Mouse (Mus musculus) CH12F3 (cell line): Measurements from ENCODE around the gene Gabbr2.

ENCODE experiments used
- in situ Hi-C: fragments of 300-500 bp; cut with MboI; formaldehyde crosslinking; loops from 2 replicates; pipeline ENCODE4 v1.14.3; 2020; ENCODE audit warnings: low sequenced_read_pairs

Gene Gabbr2

DNA sequence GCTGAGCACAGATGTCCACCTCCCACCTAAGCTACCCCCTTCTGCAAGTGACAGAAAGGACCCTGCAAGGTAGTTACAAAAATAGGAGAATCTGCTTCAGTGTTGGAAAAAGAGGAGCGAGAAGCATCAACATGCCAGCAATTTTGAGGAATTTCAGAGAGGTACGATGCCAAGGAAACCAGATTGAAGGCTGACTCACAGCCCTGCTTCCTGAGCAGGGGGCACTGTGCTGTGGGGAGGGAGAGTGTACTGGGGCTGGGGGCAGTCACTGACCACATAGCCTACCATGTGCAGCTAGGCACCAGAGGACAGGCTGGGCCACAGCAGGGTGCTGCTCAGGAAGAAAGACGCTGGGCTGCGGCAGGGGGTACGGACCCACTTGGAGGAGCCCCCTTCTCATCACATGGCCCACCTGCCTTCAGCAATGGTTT lies 163.5 kb downstream of the Gabbr2 start:
- in situ Hi-C loops, result no loop called here

DNA sequence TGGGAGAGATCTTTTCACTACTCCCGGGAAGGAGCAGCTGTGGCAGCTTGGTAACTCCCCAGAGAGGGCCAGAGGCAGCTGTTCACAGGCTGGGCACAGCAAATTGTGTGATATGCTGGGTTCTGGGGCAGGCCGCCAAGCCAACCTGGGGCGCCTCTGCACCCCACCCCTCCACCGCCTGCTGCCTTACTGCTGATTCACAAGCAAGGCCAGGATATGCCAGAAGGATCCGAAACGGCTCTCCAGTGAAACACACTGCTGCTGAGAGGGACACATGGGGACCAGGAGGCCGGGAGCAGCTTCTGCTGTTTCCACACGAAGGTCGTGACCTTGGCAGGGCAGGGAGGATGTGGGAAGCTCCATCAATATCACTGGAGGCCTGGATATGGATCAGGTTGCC lies 164.2 kb downstream of the Gabbr2 start:
- in situ Hi-C loops, result no loop called here

DNA sequence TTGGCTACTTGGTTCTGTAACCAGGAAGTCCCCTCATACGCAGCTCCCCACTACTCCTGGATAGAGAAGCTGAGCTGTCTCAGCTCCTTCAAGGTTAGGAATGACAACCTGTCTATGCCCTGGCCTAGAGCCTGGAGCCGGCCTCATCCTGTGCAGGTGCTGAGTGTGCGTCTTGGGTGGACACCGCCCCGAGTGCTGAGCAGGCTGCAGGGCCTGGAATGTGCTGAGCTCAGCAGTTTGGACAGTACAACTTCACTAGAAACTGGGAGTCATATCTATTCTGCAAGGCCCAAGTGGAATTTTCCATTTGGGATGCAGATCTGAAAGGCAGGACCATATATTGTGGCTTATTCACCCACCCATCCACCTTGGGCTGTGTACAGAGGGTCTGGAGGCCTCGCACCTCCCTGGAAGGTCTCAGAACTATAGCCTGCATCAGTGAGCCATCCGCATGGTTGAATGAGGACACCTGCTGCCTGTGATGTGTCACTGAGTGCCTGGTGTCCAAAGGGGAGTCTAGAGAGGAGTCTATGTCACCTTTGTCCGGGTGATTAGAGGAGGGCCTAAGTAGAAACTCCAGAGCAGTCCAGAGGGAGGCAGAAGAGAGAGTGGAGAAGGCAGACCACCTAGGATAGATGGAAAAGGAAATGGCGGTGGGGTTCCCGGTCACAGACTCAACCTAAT lies 165.7 kb downstream of the Gabbr2 start:
- in situ Hi-C loops, result no loop called here

- in situ Hi-C loops, result no loop called here
Measured at GRCm38 (mm10) chr4:46823738-46824137, 167.9 kb downstream of the Gabbr2 start.

- in situ Hi-C loops, result no loop called here
Measured at GRCm38 (mm10) chr4:46821709-46822108, 170.0 kb downstream of the Gabbr2 start.

DNA sequence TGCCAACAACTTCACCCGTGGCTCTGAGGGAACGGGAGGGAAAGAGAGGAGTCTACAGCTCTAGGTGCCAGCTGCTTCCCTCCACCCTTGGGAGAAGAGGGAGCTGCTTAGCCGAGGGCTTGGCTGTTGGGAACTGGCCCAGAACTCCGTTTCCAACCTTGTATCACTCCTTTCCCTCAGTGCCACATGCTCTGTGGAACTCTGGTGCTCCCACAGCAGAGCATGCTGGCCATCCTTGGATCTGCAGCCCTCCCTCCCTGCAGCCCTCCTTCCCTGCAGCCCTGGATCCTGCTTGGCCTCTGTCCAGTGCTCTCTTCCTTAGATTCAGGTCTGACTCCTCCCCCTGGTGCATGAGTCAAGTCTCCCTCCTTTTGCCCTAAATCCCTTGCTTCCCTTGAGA lies 176.7 kb downstream of the Gabbr2 start:
- in situ Hi-C loops, result no loop called here

DNA sequence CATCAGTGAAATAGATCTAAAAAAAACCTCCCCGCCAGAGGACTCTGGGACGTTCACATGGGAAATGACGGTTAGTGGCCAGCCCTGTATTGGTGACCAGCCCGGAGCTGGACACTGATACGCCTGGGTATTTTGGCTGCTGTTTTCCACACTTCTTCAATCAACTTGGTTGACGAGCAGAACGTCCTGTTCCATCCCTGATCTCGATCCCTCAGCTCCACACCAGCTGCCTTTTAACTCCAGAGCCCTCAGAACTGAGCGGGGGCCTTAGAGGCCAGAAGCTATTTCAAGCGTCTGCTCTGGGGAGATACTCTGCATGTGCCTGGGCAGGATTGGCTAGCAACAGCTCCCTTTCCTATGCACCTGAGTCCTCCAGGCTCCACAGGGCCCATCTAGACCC lies 177.4 kb downstream of the Gabbr2 start:
- in situ Hi-C loops, result no loop called here

DNA sequence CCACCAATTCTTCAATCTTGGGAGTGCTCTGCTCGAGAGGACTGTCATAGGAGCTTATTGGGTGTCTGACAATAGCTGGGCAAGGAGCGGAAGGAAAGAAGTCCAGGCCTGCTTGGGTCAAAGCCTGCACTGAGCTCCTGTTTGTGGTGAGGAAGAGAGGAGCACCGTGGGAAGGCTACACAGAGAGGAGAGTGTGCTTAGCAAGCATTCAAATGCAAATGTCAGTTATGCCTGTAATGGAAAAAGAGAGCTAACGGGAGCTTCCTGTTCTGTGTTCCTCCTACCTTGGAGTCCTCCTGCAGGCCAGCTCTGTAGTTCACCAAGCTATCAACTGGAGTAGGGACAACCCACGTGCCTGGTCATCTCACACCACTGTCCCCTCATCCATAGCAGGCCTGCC lies 180.5 kb downstream of the Gabbr2 start:
- in situ Hi-C loops, result no loop called here

- in situ Hi-C loops, result no loop called here
Measured at GRCm38 (mm10) chr4:46806876-46807275, 184.8 kb downstream of the Gabbr2 start.

DNA sequence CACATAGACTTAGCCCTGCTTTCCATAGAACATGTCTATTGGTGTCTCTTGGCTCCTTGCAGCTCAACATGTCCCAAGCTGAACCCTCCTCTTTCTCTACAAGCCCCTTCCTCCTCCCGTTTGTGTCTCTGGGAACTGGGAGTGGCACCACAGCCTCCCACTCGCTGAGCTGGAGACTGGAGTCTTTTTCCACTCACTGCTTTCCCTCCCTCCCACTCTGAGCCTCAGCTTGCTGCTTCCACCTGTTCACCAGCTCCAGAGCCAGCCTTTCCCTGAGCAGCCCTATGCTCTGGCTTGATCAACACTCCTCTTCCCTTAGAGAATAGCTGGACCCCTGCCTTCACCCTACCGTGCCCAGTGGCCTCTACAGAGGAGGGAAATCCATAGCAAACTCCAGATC lies 185.8 kb downstream of the Gabbr2 start:
- in situ Hi-C loops, result no loop called here

GRCm38 (mm10) chr4:46802386-46802785 lies 189.3 kb downstream of the Gabbr2 start:
- in situ Hi-C loops, result no loop called here

DNA sequence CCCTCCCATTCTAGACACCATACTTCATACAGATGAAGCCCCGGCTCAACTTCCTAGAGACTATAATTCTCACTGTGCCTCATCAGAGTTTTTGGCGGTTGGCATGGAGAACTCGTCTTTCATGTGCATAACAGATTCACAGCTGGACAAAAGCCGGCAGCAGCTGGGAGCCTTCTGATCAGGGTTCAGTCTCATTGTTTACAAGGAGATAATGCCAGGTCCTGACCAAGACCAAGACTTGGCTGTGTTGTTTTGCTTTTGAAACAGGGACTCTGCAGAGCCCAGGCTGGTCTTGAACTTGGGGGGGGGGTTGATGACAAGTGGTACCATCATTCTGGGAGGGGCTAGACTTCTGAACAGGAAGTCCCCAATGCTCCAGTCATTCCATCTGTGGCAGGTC lies 191.8 kb downstream of the Gabbr2 start:
- in situ Hi-C loops, result no loop called here

DNA sequence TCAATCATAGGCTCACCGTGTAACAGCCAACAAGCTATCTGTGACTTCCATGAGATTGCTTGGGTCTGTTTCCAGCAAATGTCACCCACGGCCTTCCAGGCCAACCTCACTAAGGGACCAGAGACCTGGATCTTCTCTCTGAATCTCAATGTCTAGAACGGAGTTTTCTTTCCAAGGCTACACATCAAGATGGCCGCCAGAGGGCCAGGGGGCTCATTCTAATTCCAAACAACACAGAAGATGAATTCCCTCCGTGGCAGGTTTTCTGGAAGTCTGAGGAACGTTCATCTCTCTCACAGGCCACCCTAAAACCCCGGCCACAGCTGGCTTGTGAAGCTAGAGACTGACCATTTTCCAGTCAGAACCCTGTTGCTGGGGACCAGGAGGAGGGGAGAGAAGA lies 196.0 kb downstream of the Gabbr2 start:
- in situ Hi-C loops, result no loop called here

DNA sequence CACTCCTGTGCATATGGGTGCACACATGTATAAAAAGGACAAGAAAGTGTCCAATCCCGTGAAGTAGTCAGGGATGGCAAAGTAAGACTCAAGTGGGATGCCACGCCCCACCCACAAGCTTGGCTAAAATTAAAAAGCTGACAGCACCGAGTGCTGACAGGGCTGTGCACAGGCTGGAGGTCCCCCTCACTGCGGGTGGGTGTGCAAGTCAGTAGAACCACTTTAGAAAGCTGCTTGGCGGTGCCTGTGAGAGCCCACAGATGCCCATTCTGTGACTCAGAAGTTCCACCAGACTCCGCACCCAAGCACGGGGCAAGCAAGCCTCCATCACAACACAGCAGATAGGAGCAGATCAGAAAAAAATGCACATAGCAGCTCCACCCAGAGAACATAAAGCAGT lies 197.1 kb downstream of the Gabbr2 start:
- in situ Hi-C loops, result no loop called here

DNA sequence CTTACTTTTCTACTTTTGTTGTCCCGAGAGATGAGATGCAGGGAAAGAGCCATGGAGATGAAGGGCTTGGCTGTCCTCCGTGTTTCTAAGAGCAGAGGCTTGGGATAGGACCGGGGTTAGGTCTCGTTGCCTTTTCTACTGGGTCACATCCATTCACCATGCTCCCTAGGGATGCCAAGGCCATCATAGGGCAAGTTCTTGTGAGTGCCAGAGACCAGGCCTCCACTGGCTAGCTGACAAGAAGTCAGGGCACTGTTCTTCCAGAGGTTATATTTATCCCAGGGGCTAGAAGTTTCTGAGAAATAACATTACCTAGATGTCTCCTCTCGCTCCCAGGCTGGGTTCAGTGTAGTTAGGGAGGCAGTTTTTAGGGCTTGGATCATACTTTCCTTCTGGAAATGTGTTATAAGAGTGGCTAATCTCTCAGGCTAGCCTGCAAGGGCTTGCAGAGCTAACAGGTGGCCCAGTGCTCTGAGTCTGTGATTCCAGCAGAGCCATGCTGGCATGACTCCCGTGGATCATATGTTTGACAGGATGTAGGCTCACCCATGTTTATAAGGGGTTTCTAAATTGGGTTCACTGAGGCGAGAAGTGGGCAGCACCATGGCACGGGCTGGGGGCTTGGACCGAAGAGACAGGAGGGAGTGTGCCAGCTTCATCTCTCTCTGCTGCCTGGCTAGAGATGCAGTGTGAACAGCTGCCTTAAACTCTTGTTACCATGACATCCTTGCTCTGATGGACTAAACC lies 199.2 kb downstream of the Gabbr2 start:
- in situ Hi-C loops, result no loop called here

DNA sequence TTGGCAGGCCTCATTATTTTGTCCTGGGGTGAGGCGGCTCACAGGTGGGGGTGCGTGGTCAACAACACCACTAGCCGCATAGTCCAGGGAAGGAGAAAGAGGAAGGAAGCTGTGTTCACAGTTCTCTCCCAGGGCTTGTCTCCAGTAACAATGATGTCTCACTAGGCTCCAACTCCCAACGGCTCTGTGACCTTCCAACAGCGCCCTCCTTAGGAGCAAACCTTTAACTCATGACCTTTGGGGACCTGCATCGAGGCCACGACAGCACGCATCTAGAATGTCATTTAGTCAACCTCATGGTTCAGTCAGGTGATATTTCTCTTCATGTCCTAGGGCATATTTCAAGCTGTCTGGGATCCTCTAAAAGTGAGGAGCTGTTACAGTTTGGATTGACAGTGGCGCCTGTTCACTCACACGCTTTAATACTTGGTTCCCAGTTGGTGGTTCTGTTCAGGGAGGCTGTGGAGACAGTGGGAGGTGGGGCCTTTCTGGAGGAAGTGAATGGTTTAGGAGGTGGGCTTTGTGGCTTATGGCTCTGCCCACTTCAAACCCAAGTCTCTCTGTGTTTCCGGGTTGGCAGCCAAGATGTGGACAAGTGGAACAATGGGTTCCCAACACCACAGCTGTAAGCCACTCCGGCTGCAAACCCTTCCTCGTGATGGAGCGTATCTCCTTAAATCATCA lies 200.3 kb downstream of the Gabbr2 start:
- in situ Hi-C loops, result no loop called here

DNA sequence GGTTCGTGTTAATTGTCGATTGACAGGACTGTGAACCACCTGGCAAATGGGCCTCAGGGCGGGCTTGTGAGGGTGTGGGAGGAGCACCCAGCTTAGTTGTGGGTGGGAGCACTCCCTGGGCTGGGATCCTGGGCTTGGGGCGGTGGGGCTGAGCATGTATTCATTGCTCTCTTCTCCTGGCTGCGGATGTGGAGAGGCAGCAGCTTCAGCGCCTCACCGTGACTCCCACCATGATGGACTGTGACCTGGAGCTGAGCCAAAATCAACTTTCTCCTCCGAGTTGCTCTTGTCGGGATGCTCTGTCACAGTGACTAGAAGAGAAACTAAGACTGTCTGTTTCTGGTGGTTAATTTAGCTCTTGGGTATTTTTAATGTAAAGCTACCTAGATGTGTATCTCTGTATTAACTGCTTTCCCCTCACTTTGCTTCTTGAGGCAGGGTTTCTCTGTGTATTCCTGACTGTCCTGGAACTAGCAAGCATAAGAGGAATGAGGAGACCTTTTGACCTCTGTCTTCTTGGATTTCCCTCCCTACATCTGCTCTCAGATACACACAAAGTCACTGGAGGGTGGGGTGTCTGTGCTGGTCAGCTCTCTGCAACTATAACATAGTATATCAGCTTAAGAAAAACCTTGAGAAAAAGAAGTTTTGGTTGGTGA lies 200.9 kb downstream of the Gabbr2 start:
- in situ Hi-C loops, result no loop called here

GRCm38 (mm10) chr4:46784430-46785049 lies 207.1 kb downstream of the Gabbr2 start:
- in situ Hi-C loops, result no loop called here

GRCm38 (mm10) chr4:46781109-46781508 lies 210.6 kb downstream of the Gabbr2 start:
- in situ Hi-C loops, result no loop called here

- in situ Hi-C loops, result no loop called here
Measured at GRCm38 (mm10) chr4:46775959-46776358, 215.7 kb downstream of the Gabbr2 start.

- in situ Hi-C loops, result no loop called here
Measured at GRCm38 (mm10) chr4:46774652-46775051, 217.0 kb downstream of the Gabbr2 start.
